Mouse (Mus musculus): ENCODE data around the gene Cdkn2aip. TPM values are rescaled to one million over a fixed set of nuclear protein-coding genes. Genes with fewer than 3 reads are reported as not detected.

Cdkn2aip gene
- polyA plus RNA-seq, 1 experiment from 2014 or later, result 13.0 TPM

GRCm38 (mm10) chr8:47683994-47684393 is 29.7 kb downstream of the Cdkn2aip start:
- TF ChIP-seq EP300 (optimal IDR thresholded peaks at IDR 0.05) (no peak), CTCF (IDR thresholded peaks at IDR 0.05; ENCODE audit: low read depth) (no peak)
- no peaks in the 10 kb centered on the region for H3K27me3 ChIP-seq (ENCODE audit: control insufficient read depth, insufficient read depth, low read length)
- no peaks in the 10 kb centered on the region for H3K36me3 ChIP-seq (ENCODE audit: control insufficient read depth, insufficient read depth, low read length)
- no peak overlapping the region for H3K27ac ChIP-seq (replicated peaks)
- ATAC-seq (ENCODE audit: low FRiP score, low TSS enrichment) (no peak), DNase-seq (ENCODE audit: low spot score) (no peak)
- no peaks in the 10 kb centered on the region for H3K4me1 ChIP-seq (replicated peaks; ENCODE audit: control insufficient read depth, insufficient read depth)
- WGBS, result 74% methylated on average over 9 of the region's 9 CpGs
- H3K9ac ChIP-seq (ENCODE audit: low read length), result no peak overlapping the region
- H3K4me3 ChIP-seq (ENCODE audit: low read depth, low read length), result no peak overlapping the region
- no peaks in the 10 kb centered on the region for H3K9me3 ChIP-seq (ENCODE audit: control insufficient read depth, low read length)
- H3K4me2 ChIP-seq (replicated peaks; ENCODE audit: low read depth), result no peak overlapping the region

GRCm38 (mm10) chr8:47680306-47680705 is 33.4 kb downstream of the Cdkn2aip start:
- no peaks in the 10 kb centered on the region for H3K27me3 ChIP-seq (ENCODE audit: control insufficient read depth, insufficient read depth, low read length)
- DNase-seq (ENCODE audit: low spot score) (no peak), ATAC-seq (ENCODE audit: low FRiP score, low TSS enrichment) (no peak)
- no peaks in the 10 kb centered on the region for H3K9me3 ChIP-seq (ENCODE audit: control insufficient read depth, low read length)
- no peak overlapping the region for H3K4me3 ChIP-seq (ENCODE audit: low read depth, low read length)
- TF ChIP-seq EP300 (optimal IDR thresholded peaks at IDR 0.05) (no peak), CTCF (IDR thresholded peaks at IDR 0.05; ENCODE audit: low read depth) (no peak)
- H3K4me1 ChIP-seq (replicated peaks; ENCODE audit: control insufficient read depth, insufficient read depth), result no peaks in the 10 kb centered on the region
- H3K9ac ChIP-seq (ENCODE audit: low read length), result no peak overlapping the region
- H3K36me3 ChIP-seq (ENCODE audit: control insufficient read depth, insufficient read depth, low read length), result no peaks in the 10 kb centered on the region
- no peak overlapping the region for H3K27ac ChIP-seq (replicated peaks)
- 75% methylated on average over 4 of the region's 4 CpGs for WGBS
- no peak overlapping the region for H3K4me2 ChIP-seq (replicated peaks; ENCODE audit: low read depth)

- H3K27me3 ChIP-seq (ENCODE audit: control insufficient read depth, insufficient read depth, low read length), result no peaks in the 10 kb centered on the region
- WGBS, result 64% methylated on average over 1 of the region's 1 CpGs
Observed at GRCm38 (mm10) chr8:47679603-47680002, 34.1 kb downstream of the Cdkn2aip start.

GRCm38 (mm10) chr8:47676631-47677030 is 37.1 kb downstream of the Cdkn2aip start:
- no peak overlapping the region for H3K27ac ChIP-seq (replicated peaks)
- no peaks in the 10 kb centered on the region for H3K27me3 ChIP-seq (ENCODE audit: control insufficient read depth, insufficient read depth, low read length)
- H3K9ac ChIP-seq (ENCODE audit: low read length), result no peak overlapping the region
- H3K4me2 ChIP-seq (replicated peaks; ENCODE audit: low read depth), result peak overlapping the region; percentile 80
- DNase-seq (ENCODE audit: low spot score) (no peak), ATAC-seq (ENCODE audit: low FRiP score, low TSS enrichment) (no peak)
- no peaks in the 10 kb centered on the region for H3K4me1 ChIP-seq (replicated peaks; ENCODE audit: control insufficient read depth, insufficient read depth)
- H3K36me3 ChIP-seq (ENCODE audit: control insufficient read depth, insufficient read depth, low read length), result no peaks in the 10 kb centered on the region
- no peaks in the 10 kb centered on the region for H3K9me3 ChIP-seq (ENCODE audit: control insufficient read depth, low read length)
- TF ChIP-seq EP300 (optimal IDR thresholded peaks at IDR 0.05) (no peak), CTCF (IDR thresholded peaks at IDR 0.05; ENCODE audit: low read depth) (no peak)
- WGBS, result 46% methylated on average over 2 of the region's 2 CpGs
- peak overlapping the region; percentile 96 for H3K4me3 ChIP-seq (ENCODE audit: low read depth, low read length)

More at GRCm38 (mm10) chr8:47679603-47680002, 34.1 kb downstream of the Cdkn2aip start:
- Histone ChIP-seq H3K36me3 (ENCODE audit: control insufficient read depth, insufficient read depth, low read length) (no peaks in the 10 kb centered on the region), H3K4me2 (replicated peaks; ENCODE audit: low read depth) (no peak overlapping the region), H3K4me1 (replicated peaks; ENCODE audit: control insufficient read depth, insufficient read depth) (no peaks in the 10 kb centered on the region), H3K9me3 (ENCODE audit: control insufficient read depth, low read length) (no peaks in the 10 kb centered on the region), H3K9ac (ENCODE audit: low read length) (no peak overlapping the region), H3K4me3 (ENCODE audit: low read depth, low read length) (no peak overlapping the region), H3K27ac (replicated peaks) (no peak overlapping the region)
- no peak for TF ChIP-seq EP300 (optimal IDR thresholded peaks at IDR 0.05)
- peak; percentile 41 for TF ChIP-seq CTCF (IDR thresholded peaks at IDR 0.05; ENCODE audit: low read depth)
- ATAC-seq (ENCODE audit: low FRiP score, low TSS enrichment) (no peak), DNase-seq (ENCODE audit: low spot score) (no peak)

GRCm38 (mm10) chr8:47676224-47676623 is 37.5 kb downstream of the Cdkn2aip start:
- H3K9me3 ChIP-seq (ENCODE audit: control insufficient read depth, low read length), result no peaks in the 10 kb centered on the region
- H3K4me1 ChIP-seq (replicated peaks; ENCODE audit: control insufficient read depth, insufficient read depth), result no peaks in the 10 kb centered on the region
- no peak for TF ChIP-seq EP300 (optimal IDR thresholded peaks at IDR 0.05)
- TF ChIP-seq CTCF (IDR thresholded peaks at IDR 0.05; ENCODE audit: low read depth), result no peak
- 2% methylated on average over 15 of the region's 15 CpGs for WGBS
- H3K27me3 ChIP-seq (ENCODE audit: control insufficient read depth, insufficient read depth, low read length), result no peaks in the 10 kb centered on the region
- H3K4me2 ChIP-seq (replicated peaks; ENCODE audit: low read depth), result peak overlapping the region; percentile 80
- peak overlapping the region; percentile 97 for H3K27ac ChIP-seq (replicated peaks)
- H3K9ac ChIP-seq (ENCODE audit: low read length), result peak overlapping the region; percentile 86
- DNase-seq (ENCODE audit: low spot score) (no peak), ATAC-seq (ENCODE audit: low FRiP score, low TSS enrichment) (no peak)
- H3K4me3 ChIP-seq (ENCODE audit: low read depth, low read length), result peak overlapping the region; percentile 96
- H3K36me3 ChIP-seq (ENCODE audit: control insufficient read depth, insufficient read depth, low read length), result no peaks in the 10 kb centered on the region

- Histone ChIP-seq H3K4me1 (replicated peaks; ENCODE audit: control insufficient read depth, insufficient read depth) (no peaks in the 10 kb centered on the region), H3K9ac (ENCODE audit: low read length) (peak overlapping the region; percentile 86), H3K27me3 (ENCODE audit: control insufficient read depth, insufficient read depth, low read length) (no peaks in the 10 kb centered on the region), H3K4me2 (replicated peaks; ENCODE audit: low read depth) (peak overlapping the region; percentile 80), H3K4me3 (ENCODE audit: low read depth, low read length) (peak overlapping the region; percentile 96), H3K36me3 (ENCODE audit: control insufficient read depth, insufficient read depth, low read length) (no peaks in the 10 kb centered on the region), H3K9me3 (ENCODE audit: control insufficient read depth, low read length) (no peaks in the 10 kb centered on the region), H3K27ac (replicated peaks) (peak overlapping the region; percentile 97)
- WGBS, result under 1% methylated on average over 20 of the region's 20 CpGs
- no peak for DNase-seq (ENCODE audit: low spot score)
- TF ChIP-seq EP300 (optimal IDR thresholded peaks at IDR 0.05) (no peak), CTCF (IDR thresholded peaks at IDR 0.05; ENCODE audit: low read depth) (peak; percentile 51)
- ATAC-seq (ENCODE audit: low FRiP score, low TSS enrichment), result no peak
Observed at GRCm38 (mm10) chr8:47675786-47676185, 37.9 kb downstream of the Cdkn2aip start.
